Mouse (Mus musculus): ENCODE measurements around the gene Pcmt1. TPM values are rescaled to one million over a fixed set of nuclear protein-coding genes. Genes with fewer than 3 reads are reported as not detected.

The Pcmt1 gene
- polyA plus RNA-seq, 1 experiment = 42.8 TPM

DNA sequence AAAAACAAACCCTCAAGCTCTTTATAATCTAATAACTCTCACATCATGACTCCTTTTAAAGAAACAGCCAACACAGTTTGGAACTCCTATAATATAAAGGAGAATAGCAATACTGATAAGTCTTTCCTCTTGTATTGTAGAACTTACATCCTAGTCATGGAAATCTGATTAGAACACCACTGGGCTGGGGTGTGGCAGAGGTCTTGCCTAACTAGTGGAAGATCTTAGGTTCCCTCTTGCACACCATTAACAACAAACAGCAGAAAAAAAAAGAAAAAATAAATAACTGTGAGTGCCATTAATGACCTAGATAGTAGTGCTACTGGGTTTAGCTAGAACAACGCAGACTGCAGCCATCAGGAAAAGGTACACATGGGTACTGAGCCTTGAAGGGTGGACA is 16.0 kb downstream of the Pcmt1 start:
- Histone ChIP-seq H3K4me1 (ENCODE audit: control insufficient read depth, insufficient read depth, insufficient read length, low read length) (no peaks in the 10 kb centered on the region), H3K27ac (replicated peaks; ENCODE audit: low read depth, low read length) (no peak overlapping the region), H3K4me3 (ENCODE audit: insufficient read depth, low read depth, low read length) (no peak overlapping the region)

DNA sequence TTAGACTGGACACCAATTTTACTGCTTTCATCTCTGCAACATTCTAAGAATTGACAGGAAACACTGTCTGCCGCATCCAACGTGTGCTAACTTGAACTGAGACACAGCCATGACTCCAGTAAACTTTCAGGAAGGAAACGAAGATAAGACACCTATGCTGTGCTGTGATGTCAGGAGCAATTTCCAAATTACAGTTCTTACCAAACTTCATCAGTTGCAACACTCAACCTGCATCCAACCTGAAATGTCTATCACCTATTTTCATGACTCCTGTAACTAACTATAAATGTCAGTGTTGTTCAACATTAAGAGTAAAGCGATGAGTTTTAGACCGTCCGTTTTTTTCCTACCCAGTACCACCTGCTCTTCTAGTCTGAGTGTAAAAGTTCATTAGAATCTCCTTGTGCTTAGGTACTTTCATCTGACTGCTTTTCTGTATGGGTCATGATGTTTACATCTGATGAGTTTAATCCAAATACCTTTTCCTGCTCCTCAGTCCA is 16.9 kb downstream of the Pcmt1 start:
- H3K4me3 ChIP-seq (ENCODE audit: insufficient read depth, low read depth, low read length) = peak overlapping the region; percentile 95
- no peaks in the 10 kb centered on the region for H3K4me1 ChIP-seq (ENCODE audit: control insufficient read depth, insufficient read depth, insufficient read length, low read length)
- no peak overlapping the region for H3K27ac ChIP-seq (replicated peaks; ENCODE audit: low read depth, low read length)

DNA sequence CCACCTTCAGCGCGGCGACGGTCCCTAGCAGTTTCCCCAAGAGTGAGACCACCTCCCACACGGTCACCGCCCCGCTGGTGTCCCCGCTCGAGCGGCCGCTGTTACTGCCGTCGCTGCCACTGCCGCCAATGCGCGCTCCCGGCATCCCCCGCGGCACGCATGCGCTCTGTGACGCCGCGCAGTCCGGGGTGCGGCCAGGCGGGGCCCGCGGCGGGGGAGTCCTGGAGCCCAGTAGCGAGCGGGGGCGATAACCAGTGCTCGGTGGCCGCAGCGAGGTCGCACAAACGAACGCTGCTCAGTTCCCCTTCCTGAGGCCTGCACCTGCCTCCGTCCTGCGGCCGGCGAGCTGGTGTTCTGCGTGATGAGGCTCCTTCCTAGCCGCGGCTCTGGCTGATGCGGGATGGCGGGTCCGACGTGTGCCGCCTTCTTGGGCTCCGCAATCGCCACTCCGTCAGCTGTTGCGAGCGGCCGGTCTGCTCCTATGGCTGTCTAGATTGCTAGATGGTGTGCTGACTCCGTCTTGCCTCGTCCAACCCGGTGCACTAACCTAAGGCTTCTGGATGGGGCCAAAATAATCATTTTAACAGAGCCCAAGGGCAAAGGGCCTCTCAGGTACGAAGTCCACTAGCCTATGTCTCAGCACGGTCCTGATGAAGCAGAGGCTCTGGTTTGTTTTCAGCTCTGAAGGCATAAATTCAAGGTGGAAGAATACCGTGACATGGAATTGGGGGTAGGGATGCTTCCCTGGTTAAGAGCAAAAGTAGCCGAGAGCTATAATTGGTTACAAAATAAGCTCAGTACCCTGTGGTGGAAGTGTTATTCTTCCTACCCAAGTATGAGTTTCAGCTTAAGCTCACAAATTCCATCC is 17.5 kb downstream of the Pcmt1 start:
- Histone ChIP-seq H3K27ac (replicated peaks; ENCODE audit: low read depth, low read length) (peak overlapping the region; percentile 89), H3K4me1 (ENCODE audit: control insufficient read depth, insufficient read depth, insufficient read length, low read length) (no peaks in the 10 kb centered on the region), H3K4me3 (ENCODE audit: insufficient read depth, low read depth, low read length) (peak overlapping the region; percentile 95)

DNA sequence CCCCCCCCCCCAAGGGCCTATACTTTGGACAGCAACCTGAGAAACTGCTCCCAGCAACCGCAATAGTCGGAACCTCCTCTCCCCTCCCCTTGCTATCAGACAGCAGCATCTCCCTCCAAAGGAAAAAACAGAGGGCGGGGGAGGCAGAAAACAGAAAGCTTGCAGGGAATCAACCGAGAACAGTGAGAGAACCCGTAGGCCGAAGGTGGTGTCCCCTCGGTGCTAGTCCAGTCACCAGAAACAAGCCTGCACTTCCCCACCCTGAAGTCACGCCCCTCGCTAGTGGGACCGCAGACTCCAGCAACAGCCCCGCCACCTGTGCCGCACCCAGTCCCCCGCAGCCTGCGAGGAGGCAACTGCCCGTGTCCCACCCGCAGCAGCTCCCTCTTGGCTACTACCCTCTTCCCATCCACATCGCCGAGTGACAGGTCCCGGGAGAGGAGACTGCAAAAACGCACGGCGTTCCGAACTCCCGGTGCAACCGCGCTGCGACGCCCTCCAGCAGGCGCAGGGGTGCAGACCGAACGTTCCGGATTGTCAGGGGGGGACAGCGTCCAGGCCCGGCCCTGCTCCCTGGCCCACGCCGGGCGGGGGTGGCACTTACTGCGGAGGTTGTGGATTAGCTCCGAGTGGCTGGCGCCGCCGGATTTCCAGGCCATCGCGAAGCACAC is 18.3 kb downstream of the Pcmt1 start:
- Histone ChIP-seq H3K4me1 (ENCODE audit: control insufficient read depth, insufficient read depth, insufficient read length, low read length) (no peaks in the 10 kb centered on the region), H3K4me3 (ENCODE audit: insufficient read depth, low read depth, low read length) (peak overlapping the region; percentile 95), H3K27ac (replicated peaks; ENCODE audit: low read depth, low read length) (peak overlapping the region; percentile 60)

DNA sequence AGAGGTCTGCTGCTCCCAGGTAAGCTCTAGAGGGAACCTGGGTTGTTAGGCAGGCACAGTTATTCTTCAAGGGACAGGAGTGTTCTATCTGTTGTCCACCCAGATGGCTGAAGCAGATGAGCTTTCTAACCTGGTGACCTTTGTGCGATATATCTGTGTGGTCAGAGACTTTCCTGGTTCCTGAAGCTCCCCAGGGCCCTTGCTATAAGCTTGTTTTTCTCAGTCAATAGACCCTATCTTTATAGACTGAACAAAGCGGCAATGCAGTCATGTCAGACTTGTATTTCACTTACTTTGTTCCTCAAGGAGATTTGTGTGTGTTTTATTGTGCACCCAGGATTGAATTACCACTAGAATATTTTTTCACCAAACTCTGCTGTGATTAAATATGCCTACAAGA is 29.9 kb downstream of the Pcmt1 start:
- Histone ChIP-seq H3K4me3 (ENCODE audit: insufficient read depth, low read depth, low read length) (no peak overlapping the region), H3K4me1 (ENCODE audit: control insufficient read depth, insufficient read depth, insufficient read length, low read length) (peaks cover 2% of the 10 kb centered on the region; the same call in 1 of the 2 replicates), H3K27ac (replicated peaks; ENCODE audit: low read depth, low read length) (no peak overlapping the region)

DNA sequence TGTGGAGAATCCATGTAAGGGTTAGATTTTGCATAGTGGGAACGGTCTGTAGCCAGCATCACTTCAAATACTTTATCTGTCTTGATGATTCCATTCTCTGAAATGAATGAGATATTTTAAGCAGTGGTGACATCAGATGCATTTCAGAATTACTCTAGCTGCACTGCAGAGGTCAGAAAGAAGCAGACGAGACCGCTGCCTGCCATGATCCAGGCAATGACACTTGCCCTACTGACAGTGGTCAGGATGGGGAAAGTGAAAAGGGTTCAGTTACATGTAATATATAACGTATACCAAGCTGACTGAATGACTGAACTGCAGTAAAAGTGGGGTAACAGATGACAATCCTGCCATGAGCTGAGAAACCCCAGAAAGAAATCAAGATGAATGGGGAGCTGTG is 31.9 kb downstream of the Pcmt1 start:
- H3K27ac ChIP-seq (replicated peaks; ENCODE audit: low read depth, low read length) = no peak overlapping the region

DNA sequence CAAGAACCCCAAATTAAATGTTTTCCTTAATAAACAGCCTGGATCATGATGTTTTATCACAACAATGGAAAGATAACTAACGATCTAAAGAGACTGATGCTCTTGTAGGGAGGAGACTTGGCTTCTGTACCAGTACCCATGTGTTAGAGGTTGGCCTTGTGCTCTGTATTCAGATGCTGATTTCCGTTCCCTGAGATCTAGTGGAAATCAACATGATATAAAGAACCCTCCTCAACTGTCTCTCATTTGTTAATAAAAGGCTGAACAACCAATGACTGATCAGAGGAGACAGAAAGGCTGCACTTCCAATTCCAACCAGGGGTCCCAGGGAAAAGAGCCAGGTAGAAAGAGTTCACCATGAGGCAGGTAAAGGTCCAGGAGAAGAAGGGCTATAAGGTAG is 35.0 kb downstream of the Pcmt1 start:
- Histone ChIP-seq H3K4me1 (ENCODE audit: control insufficient read depth, insufficient read depth, insufficient read length, low read length) (no peaks in the 10 kb centered on the region), H3K4me3 (ENCODE audit: insufficient read depth, low read depth, low read length) (no peak overlapping the region), H3K27ac (replicated peaks; ENCODE audit: low read depth, low read length) (no peak overlapping the region)

More for the DNA sequence above, 31.9 kb downstream of the Pcmt1 start:
- Histone ChIP-seq H3K4me1 (ENCODE audit: control insufficient read depth, insufficient read depth, insufficient read length, low read length) (peaks cover 2% of the 10 kb centered on the region; the same call in 1 of the 2 replicates), H3K4me3 (ENCODE audit: insufficient read depth, low read depth, low read length) (no peak overlapping the region)

DNA sequence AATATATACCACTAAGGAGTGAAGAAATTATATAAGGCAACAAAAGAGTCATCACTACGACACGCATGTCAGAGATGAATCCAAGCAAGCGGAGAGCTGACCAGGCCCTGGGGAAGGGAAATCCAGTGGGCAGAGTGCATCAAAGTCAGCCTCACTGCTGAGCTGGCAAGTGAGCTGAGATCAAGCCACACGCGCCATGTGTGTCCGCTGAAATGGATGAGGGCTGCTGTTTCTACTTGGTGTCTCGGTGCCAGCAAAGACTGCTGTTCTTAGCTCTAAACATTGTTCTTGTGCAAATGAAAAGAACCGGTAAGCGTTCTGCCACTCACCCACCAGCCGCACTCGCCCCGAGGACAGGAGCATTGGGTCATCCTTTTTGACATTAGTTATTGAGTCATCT is 40.6 kb downstream of the Pcmt1 start:
- Histone ChIP-seq H3K4me1 (ENCODE audit: control insufficient read depth, insufficient read depth, insufficient read length, low read length) (no peaks in the 10 kb centered on the region), H3K4me3 (ENCODE audit: insufficient read depth, low read depth, low read length) (no peak overlapping the region), H3K27ac (replicated peaks; ENCODE audit: low read depth, low read length) (no peak overlapping the region)

DNA sequence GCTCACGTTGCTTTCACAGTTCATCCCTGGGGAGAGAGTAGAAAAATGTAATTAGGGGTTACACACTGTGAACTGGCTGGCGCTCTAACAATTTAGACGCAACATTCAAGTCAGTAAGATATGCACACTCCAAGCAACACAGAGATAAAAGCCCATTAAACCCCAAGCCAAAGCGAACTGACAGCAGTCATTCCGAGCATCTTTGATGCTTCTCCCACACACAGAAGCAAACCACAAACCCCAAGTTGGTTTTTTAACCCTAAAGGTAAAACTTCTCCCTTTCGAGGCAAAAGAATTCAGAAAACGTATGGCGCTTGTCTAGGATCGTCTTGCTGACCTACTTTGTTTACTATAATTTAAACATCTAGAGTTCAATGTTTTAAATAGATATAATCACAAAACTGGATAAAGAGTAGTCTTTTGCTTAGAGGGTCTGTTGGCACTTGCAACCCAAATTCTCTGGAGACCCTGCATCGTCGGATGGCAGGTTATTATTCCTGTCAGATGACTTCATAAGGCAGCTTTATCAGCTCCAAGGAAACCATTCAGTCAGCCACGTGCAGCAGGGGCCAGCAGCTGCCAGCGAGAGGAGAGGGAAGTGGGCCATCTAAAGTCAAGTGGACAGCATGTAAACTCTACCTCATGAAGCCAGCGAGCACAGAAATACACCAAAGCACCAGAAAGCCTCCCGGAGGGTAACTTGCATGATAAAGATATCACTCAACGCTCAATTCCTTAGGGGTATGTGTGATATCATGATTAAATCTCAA is 49.8 kb downstream of the Pcmt1 start:
- Histone ChIP-seq H3K4me3 (ENCODE audit: insufficient read depth, low read depth, low read length) (no peak overlapping the region), H3K27ac (replicated peaks; ENCODE audit: low read depth, low read length) (no peak overlapping the region), H3K4me1 (ENCODE audit: control insufficient read depth, insufficient read depth, insufficient read length, low read length) (no peaks in the 10 kb centered on the region)

DNA sequence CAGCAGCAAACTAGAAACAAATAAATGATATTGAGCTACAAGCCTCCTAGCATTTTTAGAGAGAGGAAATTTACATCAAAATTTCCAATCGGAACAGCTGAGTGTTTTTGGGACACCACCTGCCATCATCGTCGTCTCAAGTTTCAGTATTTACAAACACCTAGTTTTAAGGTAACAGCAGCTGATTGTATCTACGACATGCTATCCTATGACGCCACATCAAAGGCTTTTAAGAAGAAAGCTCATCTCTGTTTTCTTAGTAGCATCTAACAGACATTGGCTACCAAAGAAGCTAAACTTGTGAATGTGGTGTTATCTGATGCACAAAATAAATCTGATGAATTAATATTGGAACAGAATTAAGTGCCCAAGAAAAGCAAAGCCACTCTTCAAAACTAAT is 50.6 kb downstream of the Pcmt1 start:
- Histone ChIP-seq H3K4me1 (ENCODE audit: control insufficient read depth, insufficient read depth, insufficient read length, low read length) (no peaks in the 10 kb centered on the region), H3K4me3 (ENCODE audit: insufficient read depth, low read depth, low read length) (no peak overlapping the region), H3K27ac (replicated peaks; ENCODE audit: low read depth, low read length) (no peak overlapping the region)

DNA sequence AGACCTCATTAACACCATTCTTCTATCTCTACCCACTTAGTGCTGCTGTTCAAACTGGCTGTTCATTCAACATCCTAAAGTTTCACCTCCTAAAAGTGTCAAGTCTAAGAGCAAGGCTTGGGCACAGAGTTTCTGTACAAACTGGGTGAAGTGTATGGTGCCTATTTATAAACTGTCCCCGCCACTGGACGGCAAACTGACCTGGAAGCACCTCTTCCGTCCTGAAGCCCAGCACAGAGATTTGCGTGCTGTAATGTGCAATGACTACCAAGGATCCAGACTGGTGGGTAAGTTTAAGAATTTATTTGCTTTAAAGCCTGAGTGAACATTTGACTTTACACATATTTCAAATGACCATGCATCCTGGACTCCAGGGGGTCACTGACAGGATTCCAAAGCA is 51.8 kb downstream of the Pcmt1 start:
- no peaks in the 10 kb centered on the region for H3K4me1 ChIP-seq (ENCODE audit: control insufficient read depth, insufficient read depth, insufficient read length, low read length)
- H3K27ac ChIP-seq (replicated peaks; ENCODE audit: low read depth, low read length) = no peak overlapping the region
- H3K4me3 ChIP-seq (ENCODE audit: insufficient read depth, low read depth, low read length) = no peak overlapping the region

DNA sequence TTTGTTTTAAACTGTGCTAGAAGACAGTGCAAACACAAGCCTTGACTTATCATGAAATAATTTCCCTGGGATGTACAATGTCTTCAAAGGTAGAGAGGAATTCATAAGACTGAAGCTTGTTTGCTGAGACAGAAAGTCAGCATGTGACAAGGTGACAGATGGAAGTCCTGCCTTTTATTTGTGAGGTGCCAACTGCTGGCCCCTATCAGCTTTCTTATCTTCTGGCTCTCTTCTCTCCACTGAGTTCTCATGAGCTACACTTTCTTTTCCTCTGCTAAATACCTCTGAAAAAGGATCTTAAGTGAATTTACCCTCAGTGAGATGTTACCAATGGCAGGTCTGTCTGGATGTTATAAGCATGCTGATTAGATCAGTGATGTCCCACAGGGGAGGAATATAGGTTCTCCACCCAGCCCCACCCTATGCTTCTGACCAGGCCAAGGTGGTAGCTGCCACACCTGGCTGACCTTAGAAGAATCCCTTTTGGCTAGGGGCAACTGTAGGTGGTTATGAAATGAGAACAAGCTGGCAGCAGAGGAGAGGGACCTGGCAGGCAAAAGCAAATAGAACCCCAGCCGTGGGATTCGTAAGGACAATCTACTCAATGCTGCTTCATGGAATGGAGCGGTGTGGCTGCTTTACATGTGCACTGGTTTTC is 56.9 kb downstream of the Pcmt1 start:
- Histone ChIP-seq H3K4me3 (ENCODE audit: insufficient read depth, low read depth, low read length) (no peak overlapping the region), H3K4me1 (ENCODE audit: control insufficient read depth, insufficient read depth, insufficient read length, low read length) (no peaks in the 10 kb centered on the region), H3K27ac (replicated peaks; ENCODE audit: low read depth, low read length) (no peak overlapping the region)

DNA sequence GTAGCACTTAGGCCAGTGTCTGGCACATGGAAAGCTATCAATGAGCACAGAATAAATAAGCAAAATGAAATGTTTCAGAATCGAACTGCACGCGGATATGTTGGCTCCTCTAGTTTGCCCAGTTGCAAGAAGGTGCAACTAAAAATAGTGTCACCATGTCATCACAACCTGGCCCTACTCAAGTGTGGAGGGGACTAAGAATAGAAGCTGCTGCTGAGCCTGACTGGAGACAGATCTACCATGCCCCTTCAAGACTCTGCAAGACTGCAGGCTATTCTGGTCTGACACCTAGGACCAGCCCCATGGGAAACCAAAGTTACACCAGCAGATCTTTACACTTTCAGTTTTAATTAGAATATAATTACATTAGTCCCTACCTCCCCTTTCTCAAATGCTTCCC is 58.6 kb downstream of the Pcmt1 start:
- H3K4me3 ChIP-seq (ENCODE audit: insufficient read depth, low read depth, low read length) = no peak overlapping the region
- no peak overlapping the region for H3K27ac ChIP-seq (replicated peaks; ENCODE audit: low read depth, low read length)
- no peaks in the 10 kb centered on the region for H3K4me1 ChIP-seq (ENCODE audit: control insufficient read depth, insufficient read depth, insufficient read length, low read length)

DNA sequence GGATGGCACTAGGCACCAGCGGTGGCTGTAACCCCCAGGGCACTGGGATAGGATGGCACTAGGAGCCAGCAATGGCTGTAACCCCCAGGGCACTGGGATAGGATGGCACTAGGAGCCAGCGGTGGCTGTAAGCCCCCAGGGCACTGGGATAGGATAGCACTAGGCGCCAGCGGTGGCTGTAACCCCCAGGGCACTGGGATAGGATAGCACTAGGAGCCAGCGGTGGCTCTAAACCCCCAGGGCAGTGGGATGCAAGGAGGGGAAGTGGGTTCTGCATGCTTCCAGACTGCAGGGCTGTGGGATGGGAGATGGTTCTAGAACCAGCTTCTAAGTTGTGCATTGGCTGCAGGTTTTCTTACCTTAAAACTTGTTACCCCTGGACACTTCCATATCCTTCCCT is 60.2 kb downstream of the Pcmt1 start:
- H3K4me3 ChIP-seq (ENCODE audit: insufficient read depth, low read depth, low read length) = no peak overlapping the region
- no peaks in the 10 kb centered on the region for H3K4me1 ChIP-seq (ENCODE audit: control insufficient read depth, insufficient read depth, insufficient read length, low read length)
- no peak overlapping the region for H3K27ac ChIP-seq (replicated peaks; ENCODE audit: low read depth, low read length)

DNA sequence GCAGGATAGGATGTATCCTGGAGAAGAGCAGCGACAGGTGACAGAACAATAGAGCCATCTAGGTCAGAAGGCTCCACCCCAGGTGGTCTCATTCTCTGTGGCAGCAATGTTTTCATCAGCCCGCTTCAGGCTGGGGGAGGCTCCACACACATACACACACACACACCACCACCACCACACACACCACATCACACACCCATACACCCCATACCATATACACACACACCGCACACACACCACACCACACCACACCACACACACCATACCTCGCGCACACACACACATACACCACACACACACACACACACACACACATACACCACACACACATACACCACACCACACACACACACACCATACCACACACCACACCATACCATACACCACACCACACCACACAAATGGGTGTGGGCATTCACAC is 61.1 kb downstream of the Pcmt1 start:
- Histone ChIP-seq H3K4me1 (ENCODE audit: control insufficient read depth, insufficient read depth, insufficient read length, low read length) (no peaks in the 10 kb centered on the region), H3K27ac (replicated peaks; ENCODE audit: low read depth, low read length) (no peak overlapping the region), H3K4me3 (ENCODE audit: insufficient read depth, low read depth, low read length) (no peak overlapping the region)

Data from brown adipose tissue, adult 24 weeks (tissue).